13 mouse cellular contexts compared by ENCODE assay signal in the genomic region with DNA sequence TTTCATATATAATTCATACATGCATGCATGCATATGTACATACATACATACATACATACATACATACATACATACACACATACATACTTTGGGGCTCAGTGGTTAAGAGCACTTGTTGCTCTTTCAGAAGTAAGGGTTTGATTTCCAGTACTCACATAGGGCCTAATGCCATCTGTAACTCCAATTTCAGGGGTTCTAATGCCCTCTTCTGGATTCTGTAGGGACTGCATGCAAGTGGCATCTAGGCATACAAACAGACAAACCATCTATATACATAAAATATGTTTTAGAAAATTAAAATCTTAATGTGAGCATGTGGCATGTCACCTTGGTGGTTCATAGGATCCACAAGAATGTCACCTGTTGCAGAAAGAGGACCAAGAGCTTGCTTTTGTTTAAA.
DNase-seq lines count a peak whose midpoint lies in the region; ATAC-seq and TF ChIP-seq lines count a peak whose summit lies in the region.
"Had no signal": no experiment of that assay in that cellular context is flagged by ENCODE, and none has a peak within 500 bp of the region (broad histone marks: within the 10 kb centered on the region; RNA-seq: fewer than 3 reads in every experiment).

No protein-coding gene starts in this region.

- no peak overlapping the region for H3K4me3 ChIP-seq in hindbrain, postnatal 0 days (ENCODE audit: low read length)
- H3K4me3 ChIP-seq in hindbrain, embryonic 11.5 days (ENCODE audit: low read depth, low read length), result no peak overlapping the region
- no peak overlapping the region for H3K4me3 ChIP-seq in midbrain, postnatal 0 days (ENCODE audit: low read depth, low read length)
- H3K4me3 ChIP-seq in midbrain, embryonic 13.5 days (replicated peaks), result no peak overlapping the region
- no peak overlapping the region for H3K4me3 ChIP-seq in kidney, embryonic 16.5 days (ENCODE audit: low read length)
- H3K4me3 ChIP-seq: hindbrain, embryonic 10.5 days; kidney, embryonic 15.5 days; limb, embryonic 15.5 days had no signal

- no peak overlapping the region for H3K9ac ChIP-seq in hindbrain, postnatal 0 days (replicated peaks; ENCODE audit: low read length)
- no peak overlapping the region for H3K9ac ChIP-seq in hindbrain, embryonic 11.5 days (ENCODE audit: low read depth, low read length)
- no peak overlapping the region for H3K9ac ChIP-seq in midbrain, postnatal 0 days (replicated peaks; ENCODE audit: low read length, poor library complexity, severe bottlenecking)
- H3K9ac ChIP-seq in midbrain, embryonic 13.5 days (replicated peaks), result no peak overlapping the region
- H3K9ac ChIP-seq in kidney, embryonic 16.5 days (replicated peaks; ENCODE audit: low read length), result no peak overlapping the region
- H3K9ac ChIP-seq: kidney, embryonic 15.5 days; limb, embryonic 15.5 days had no signal

- H3K4me1 ChIP-seq in hindbrain, postnatal 0 days (ENCODE audit: insufficient read depth, low read length), result no peaks in the 10 kb centered on the region
- no peaks in the 10 kb centered on the region for H3K4me1 ChIP-seq in hindbrain, embryonic 11.5 days (replicated peaks; ENCODE audit: control insufficient read depth, insufficient read depth, low read length)
- H3K4me1 ChIP-seq in midbrain, postnatal 0 days (ENCODE audit: insufficient read depth, low read length), result no peaks in the 10 kb centered on the region
- H3K4me1 ChIP-seq in midbrain, embryonic 13.5 days (replicated peaks), result peaks cover 7% of the 10 kb centered on the region; the same call in 1 of the 2 replicates
- no peaks in the 10 kb centered on the region for H3K4me1 ChIP-seq in kidney, embryonic 16.5 days (ENCODE audit: insufficient read depth, low read length)
- H3K4me1 ChIP-seq: kidney, embryonic 15.5 days; limb, embryonic 15.5 days had no signal

- no peaks in the 10 kb centered on the region for H3K9me3 ChIP-seq in hindbrain, postnatal 0 days (ENCODE audit: low read length)
- H3K9me3 ChIP-seq in hindbrain, embryonic 11.5 days (ENCODE audit: control insufficient read depth, low read length), result no peaks in the 10 kb centered on the region
- no peaks in the 10 kb centered on the region for H3K9me3 ChIP-seq in midbrain, postnatal 0 days (ENCODE audit: low read length)
- H3K9me3 ChIP-seq in midbrain, embryonic 13.5 days, result no peaks in the 10 kb centered on the region
- no peaks in the 10 kb centered on the region for H3K9me3 ChIP-seq in kidney, embryonic 16.5 days (ENCODE audit: low read length)
- H3K9me3 ChIP-seq: hindbrain, embryonic 10.5 days; kidney, embryonic 15.5 days; limb, embryonic 15.5 days had no signal

- H3K27me3 ChIP-seq in hindbrain, postnatal 0 days (ENCODE audit: insufficient read depth, low read length), result no peaks in the 10 kb centered on the region
- H3K27me3 ChIP-seq in hindbrain, embryonic 11.5 days (ENCODE audit: control insufficient read depth, insufficient read depth, low read length), result no peaks in the 10 kb centered on the region
- no peaks in the 10 kb centered on the region for H3K27me3 ChIP-seq in midbrain, postnatal 0 days (ENCODE audit: insufficient read depth, low read length)
- peaks cover 9% of the 10 kb centered on the region; the same call in 1 of the 2 replicates for H3K27me3 ChIP-seq in midbrain, embryonic 13.5 days
- no peaks in the 10 kb centered on the region for H3K27me3 ChIP-seq in kidney, embryonic 16.5 days (ENCODE audit: insufficient read depth, low read length)
- H3K27me3 ChIP-seq: kidney, embryonic 15.5 days had no signal

- H3K4me2 ChIP-seq in hindbrain, postnatal 0 days (ENCODE audit: low read depth, low read length), result no peak overlapping the region
- H3K4me2 ChIP-seq in hindbrain, embryonic 11.5 days (replicated peaks; ENCODE audit: low read depth, low read length), result no peak overlapping the region
- H3K4me2 ChIP-seq in midbrain, postnatal 0 days (ENCODE audit: low read depth, low read length, poor library complexity, severe bottlenecking), result no peak overlapping the region
- no peak overlapping the region for H3K4me2 ChIP-seq in midbrain, embryonic 13.5 days (replicated peaks)
- no peak overlapping the region for H3K4me2 ChIP-seq in kidney, embryonic 16.5 days (replicated peaks; ENCODE audit: low read depth, low read length)
- H3K4me2 ChIP-seq: kidney, embryonic 15.5 days; limb, embryonic 15.5 days had no signal

- no peak for ATAC-seq in hindbrain, postnatal 0 days
- no peak for ATAC-seq in hindbrain, embryonic 11.5 days (ENCODE audit: low FRiP score)
- no peak for ATAC-seq in midbrain, postnatal 0 days (ENCODE audit: low FRiP score)
- ATAC-seq in midbrain, embryonic 13.5 days, result no peak
- no peak for ATAC-seq in kidney, embryonic 16.5 days (ENCODE audit: low FRiP score, low TSS enrichment)
- ATAC-seq: CD4-positive, CD25-positive, alpha-beta regulatory T cell, adult 4 months had no signal

- H3K27ac ChIP-seq in hindbrain, postnatal 0 days, result no peak overlapping the region
- H3K27ac ChIP-seq in hindbrain, embryonic 11.5 days (ENCODE audit: low read depth, low read length), result no peak overlapping the region
- no peak overlapping the region for H3K27ac ChIP-seq in midbrain, postnatal 0 days (ENCODE audit: low read depth, low read length)
- no peak overlapping the region for H3K27ac ChIP-seq in midbrain, embryonic 13.5 days
- no peak overlapping the region for H3K27ac ChIP-seq in kidney, embryonic 16.5 days (ENCODE audit: low read length)
- H3K27ac ChIP-seq: hindbrain, embryonic 10.5 days; kidney, embryonic 15.5 days; limb, embryonic 15.5 days had no signal

- no peaks in the 10 kb centered on the region for H3K36me3 ChIP-seq in hindbrain, postnatal 0 days (ENCODE audit: insufficient read depth, low read length)
- no peaks in the 10 kb centered on the region for H3K36me3 ChIP-seq in hindbrain, embryonic 11.5 days (ENCODE audit: control insufficient read depth, insufficient read depth, low read length)
- no peaks in the 10 kb centered on the region for H3K36me3 ChIP-seq in midbrain, postnatal 0 days (ENCODE audit: insufficient read depth, low read length)
- H3K36me3 ChIP-seq in midbrain, embryonic 13.5 days, result no peaks in the 10 kb centered on the region
- no peaks in the 10 kb centered on the region for H3K36me3 ChIP-seq in kidney, embryonic 16.5 days (ENCODE audit: insufficient read depth, low read length)
- H3K36me3 ChIP-seq: hindbrain, embryonic 10.5 days; kidney, embryonic 15.5 days; limb, embryonic 15.5 days had no signal

- TF ChIP-seq CTCF in hindbrain, postnatal 0 days (IDR thresholded peaks at IDR 0.05; ENCODE audit: low read depth), result peak; percentile 30; the same call in 1 of the 2 replicates
- peak; percentile 33; the same call in 1 of the 2 replicates for TF ChIP-seq CTCF in midbrain, postnatal 0 days (IDR thresholded peaks at IDR 0.05)

- no peak for DNase-seq in hindbrain, postnatal 0 days (ENCODE audit: low spot score)
- DNase-seq in hindbrain, embryonic 11.5 days (ENCODE audit: low spot score), result no peak
- no peak for DNase-seq in midbrain, postnatal 0 days (ENCODE audit: low spot score)
- DNase-seq in c-Kit-positive CD71-negative TER-119-negative erythroid progenitor cells, embryonic 14.5 days (ENCODE audit: low read depth), result peak; percentile 13
- DNase-seq in thymus, postnatal 25 days, result peak; percentile 7
- DNase-seq in cerebellum, adult 18-20 months, result no peak
- DNase-seq: layer of hippocampus, postnatal 36 days had no signal

Comparison
In these comparisons a context has a peak if more than half of its experiments do, and no peak if none do; other contexts are left out.
1. DNase-seq: peak in c-Kit-positive CD71-negative TER-119-negative erythroid progenitor cells, embryonic 14.5 days (single experiment) and thymus, postnatal 25 days (single experiment); none in hindbrain, postnatal 0 days (single experiment), hindbrain, embryonic 11.5 days (single experiment), midbrain, postnatal 0 days (single experiment) and cerebellum, adult 18-20 months (0 of 2).